Comparison of ENCODE assay signal across 8 mouse cellular contexts in the genomic region with DNA sequence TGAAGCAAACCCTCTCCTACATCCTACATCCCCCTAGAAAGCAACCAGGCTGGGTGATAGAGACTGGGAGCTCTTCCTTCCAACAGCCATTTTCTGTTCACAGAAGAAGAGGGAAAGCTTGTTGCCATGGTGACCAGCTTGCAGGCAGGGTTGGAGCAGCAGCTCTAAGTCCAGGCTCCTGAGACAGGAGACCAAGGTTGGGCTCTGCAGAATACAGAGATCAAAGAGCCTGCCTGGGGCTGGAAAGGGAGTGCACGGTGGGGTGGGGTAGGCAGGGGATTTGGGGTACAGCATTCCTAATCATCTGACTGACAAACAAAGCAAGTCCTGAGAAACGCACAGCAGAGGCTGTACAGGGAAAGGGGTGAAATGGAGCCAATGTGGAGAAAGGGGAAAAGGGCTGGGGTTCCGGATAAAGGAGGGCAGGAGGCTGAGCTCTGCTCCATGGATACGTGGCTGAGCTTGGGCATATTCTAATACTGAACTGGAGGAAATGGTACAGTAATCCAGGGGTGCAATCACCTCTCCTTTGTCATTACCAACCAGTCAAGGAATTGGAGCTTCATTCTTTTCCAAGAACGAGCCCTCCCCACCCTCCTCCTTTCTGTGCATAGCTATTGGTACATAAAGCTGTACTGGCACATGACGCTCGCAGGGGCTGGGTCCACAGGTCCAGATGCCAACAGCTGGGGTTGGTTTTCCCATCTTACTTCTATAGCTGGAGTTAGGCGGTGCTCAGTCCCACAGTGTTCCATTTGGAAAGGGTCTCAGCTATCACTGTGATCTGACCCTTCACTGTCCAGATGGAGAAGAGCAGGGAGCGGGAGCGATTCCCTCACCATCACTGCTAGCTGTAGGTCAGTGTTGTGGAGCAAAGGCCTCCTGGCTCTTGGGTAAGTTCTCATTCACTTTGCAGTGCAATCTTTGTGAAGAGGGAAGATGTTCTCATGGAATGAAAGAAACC.
A peak's percentile ranks its signal among the peaks of the same experiment; 100 is the strongest.
DNase-seq lines count a peak whose midpoint lies in the region; ATAC-seq lines count a peak whose summit lies in the region.

No protein-coding gene starts in this region.

- no peak overlapping the region for H3K4me2 ChIP-seq in kidney, embryonic 16.5 days (replicated peaks; ENCODE audit: low read depth, low read length)
- peak overlapping the region; percentile 13 for H3K4me2 ChIP-seq in forebrain, embryonic 16.5 days (ENCODE audit: low read length)
- peak overlapping the region; percentile 22; the same call in 1 of the 2 replicates for H3K4me2 ChIP-seq in neural tube, embryonic 12.5 days (replicated peaks)

- peaks cover 16% of the 10 kb centered on the region for H3K4me1 ChIP-seq in kidney, embryonic 16.5 days (ENCODE audit: insufficient read depth, low read length)
- H3K4me1 ChIP-seq in forebrain, embryonic 16.5 days (replicated peaks; ENCODE audit: control insufficient read depth, insufficient read depth, low read length): peaks cover 34% of the 10 kb centered on the region
- H3K4me1 ChIP-seq in neural tube, embryonic 12.5 days: peaks cover 31% of the 10 kb centered on the region

- no peak for ATAC-seq in kidney, embryonic 16.5 days (ENCODE audit: low FRiP score, low TSS enrichment)
- ATAC-seq in forebrain, embryonic 16.5 days: peak; percentile 92
- peak; percentile 70; the same call in 1 of the 2 replicates for ATAC-seq in neural tube, embryonic 12.5 days (ENCODE audit: low FRiP score, low read depth)
- ATAC-seq in activated CD4-positive, CD25-positive, alpha-beta regulatory T cell, adult 4 months: no peak

- peak overlapping the region; percentile 5; the same call in 1 of the 2 replicates for H3K27ac ChIP-seq in kidney, embryonic 16.5 days (ENCODE audit: low read length)
- H3K27ac ChIP-seq in forebrain, embryonic 16.5 days (ENCODE audit: low read length): peak overlapping the region; percentile 81
- H3K27ac ChIP-seq in neural tube, embryonic 12.5 days: no peak overlapping the region; the same call in 1 of the 2 replicates

- H3K27me3 ChIP-seq in kidney, embryonic 16.5 days (ENCODE audit: insufficient read depth, low read length): no peaks in the 10 kb centered on the region
- no peaks in the 10 kb centered on the region for H3K27me3 ChIP-seq in forebrain, embryonic 16.5 days (replicated peaks; ENCODE audit: control insufficient read depth, insufficient read depth, low read length)
- H3K27me3 ChIP-seq in neural tube, embryonic 12.5 days (replicated peaks): no peaks in the 10 kb centered on the region

- H3K9me3 ChIP-seq in kidney, embryonic 16.5 days (ENCODE audit: low read length): no peaks in the 10 kb centered on the region
- H3K9me3 ChIP-seq in forebrain, embryonic 16.5 days (ENCODE audit: control insufficient read depth, low read length): no peaks in the 10 kb centered on the region
- H3K9me3 ChIP-seq in neural tube, embryonic 12.5 days: no peaks in the 10 kb centered on the region

- peaks cover 24% of the 10 kb centered on the region for H3K36me3 ChIP-seq in kidney, embryonic 16.5 days (ENCODE audit: insufficient read depth, low read length)
- peaks cover 7% of the 10 kb centered on the region for H3K36me3 ChIP-seq in forebrain, embryonic 16.5 days (ENCODE audit: control insufficient read depth, insufficient read depth)
- H3K36me3 ChIP-seq in neural tube, embryonic 12.5 days: peaks cover 32% of the 10 kb centered on the region

- H3K4me3 ChIP-seq in kidney, embryonic 16.5 days (ENCODE audit: low read length): no peak overlapping the region
- no peak overlapping the region for H3K4me3 ChIP-seq in forebrain, embryonic 16.5 days (replicated peaks; ENCODE audit: low read length)
- H3K4me3 ChIP-seq in neural tube, embryonic 12.5 days: no peak overlapping the region

- no peak for DNase-seq in kidney, adult 9 months
- peak; percentile 43 to 62 for DNase-seq in cerebellum, adult 18-20 months
- DNase-seq in layer of hippocampus, postnatal 10 days (ENCODE audit: low spot score in 2 of 2): peak; percentile 49 to 62
- no peak for DNase-seq in urinary bladder, adult 2 months (ENCODE audit: low spot score)

- no peak overlapping the region for H3K9ac ChIP-seq in kidney, embryonic 16.5 days (replicated peaks; ENCODE audit: low read length)
- H3K9ac ChIP-seq in forebrain, embryonic 16.5 days (replicated peaks; ENCODE audit: low read depth, low read length): peak overlapping the region; percentile 35
- no peak overlapping the region for H3K9ac ChIP-seq in neural tube, embryonic 12.5 days

- WGBS in kidney, embryonic 16.5 days: 55% methylated on average over 10 of the region's 10 CpGs
- WGBS in forebrain, embryonic 16.5 days: 36% methylated on average over 10 of the region's 10 CpGs
- WGBS in neural tube, embryonic 12.5 days: 51% methylated on average over 10 of the region's 10 CpGs

Comparison
In these comparisons a context has a peak if more than half of its experiments do, and no peak if none do; other contexts are left out.
1. ATAC-seq: peak in forebrain, embryonic 16.5 days (single experiment) and neural tube, embryonic 12.5 days (single experiment); none in kidney, embryonic 16.5 days (single experiment) and activated CD4-positive, CD25-positive, alpha-beta regulatory T cell, adult 4 months (single experiment).
2. DNase-seq: peak in cerebellum, adult 18-20 months (2 of 2) and layer of hippocampus, postnatal 10 days (2 of 2); none in kidney, adult 9 months (single experiment) and urinary bladder, adult 2 months (single experiment).